In the genomic region with DNA sequence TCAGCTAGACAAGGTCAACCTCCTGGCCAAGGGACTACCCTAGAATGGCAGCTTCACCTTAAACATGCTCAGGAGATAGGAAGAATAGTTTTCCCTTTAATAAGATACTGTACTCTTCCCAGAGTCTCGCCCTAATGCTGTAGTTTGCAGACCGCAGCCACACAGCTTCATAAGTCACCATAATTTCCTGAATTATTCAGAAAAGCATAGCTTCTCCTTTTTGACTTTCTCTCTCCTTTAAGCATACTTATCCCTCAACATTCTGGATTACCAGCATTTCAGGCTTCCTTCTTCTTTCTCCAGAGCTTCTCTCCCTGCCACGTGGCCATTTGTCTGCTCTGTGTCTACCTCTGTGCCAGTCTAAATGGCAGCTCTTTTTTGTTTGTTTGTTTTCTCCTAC, we compare ENCODE assay signal across 18 mouse cellular contexts.
"Had no signal": no experiment of that assay in that cellular context is flagged by ENCODE, and none has a peak within 500 bp of the region (broad histone marks: within the 10 kb centered on the region; RNA-seq: fewer than 3 reads in every experiment).

No protein-coding gene starts in this region.

- ATAC-seq: lung, postnatal 0 days; midbrain, embryonic 15.5 days had no signal

- H3K36me3 ChIP-seq: limb, embryonic 12.5 days; limb, embryonic 15.5 days; midbrain, embryonic 12.5 days; midbrain, embryonic 15.5 days; neural tube, embryonic 13.5 days; stomach, embryonic 15.5 days had no signal

- H3K4me1 ChIP-seq: limb, embryonic 12.5 days; limb, embryonic 15.5 days; midbrain, embryonic 15.5 days; stomach, embryonic 15.5 days had no signal

- H3K9ac ChIP-seq: limb, embryonic 12.5 days; limb, embryonic 15.5 days; liver, embryonic 14.5 days; liver, postnatal 0 days; lung, embryonic 14.5 days; midbrain, embryonic 12.5 days; midbrain, embryonic 15.5 days; neural tube, embryonic 13.5 days; stomach, embryonic 15.5 days had no signal

- H3K9me3 ChIP-seq: limb, embryonic 12.5 days; limb, embryonic 15.5 days; midbrain, embryonic 12.5 days; midbrain, embryonic 15.5 days; neural tube, embryonic 13.5 days; stomach, embryonic 15.5 days had no signal

- H3K27me3 ChIP-seq: limb, embryonic 12.5 days; limb, embryonic 15.5 days; midbrain, embryonic 12.5 days; midbrain, embryonic 15.5 days; neural tube, embryonic 13.5 days; stomach, embryonic 15.5 days had no signal

- H3K4me3 ChIP-seq: limb, embryonic 12.5 days; limb, embryonic 15.5 days; midbrain, embryonic 12.5 days; midbrain, embryonic 15.5 days; myocyte; neural tube, embryonic 13.5 days; stomach, embryonic 15.5 days had no signal

- H3K4me2 ChIP-seq: limb, embryonic 12.5 days; limb, embryonic 15.5 days; liver, embryonic 11.5 days; lung, embryonic 14.5 days; midbrain, embryonic 12.5 days; midbrain, embryonic 15.5 days; neural tube, embryonic 13.5 days; stomach, embryonic 15.5 days had no signal

- DNase-seq: kidney, postnatal 4 days; left cerebral cortex, postnatal 4 days; liver, postnatal 0 days; retina, postnatal 1 day; right cerebral cortex, postnatal 25 days; spleen, adult 18-20 months; thymus, postnatal 25 days had no signal

- H3K27ac ChIP-seq: limb, embryonic 12.5 days; limb, embryonic 15.5 days; liver, embryonic 14.5 days; midbrain, embryonic 12.5 days; midbrain, embryonic 15.5 days; neural tube, embryonic 13.5 days; stomach, embryonic 15.5 days had no signal
